Mouse (Mus musculus) kidney, postnatal 10 days (tissue): ENCODE data around the gene Tmod2.
"Not testable (repeated sequence)": the region's sequence is repeated elsewhere in the genome, so short reads cannot be mapped to it uniquely, and the experiment has no call there.

Experiments used
- DNase-seq: peaks from one replicate; pipeline ENCODE4 v3.0.0; 2021; ENCODE audit warnings: mixed read lengths

Gene Tmod2

DNA sequence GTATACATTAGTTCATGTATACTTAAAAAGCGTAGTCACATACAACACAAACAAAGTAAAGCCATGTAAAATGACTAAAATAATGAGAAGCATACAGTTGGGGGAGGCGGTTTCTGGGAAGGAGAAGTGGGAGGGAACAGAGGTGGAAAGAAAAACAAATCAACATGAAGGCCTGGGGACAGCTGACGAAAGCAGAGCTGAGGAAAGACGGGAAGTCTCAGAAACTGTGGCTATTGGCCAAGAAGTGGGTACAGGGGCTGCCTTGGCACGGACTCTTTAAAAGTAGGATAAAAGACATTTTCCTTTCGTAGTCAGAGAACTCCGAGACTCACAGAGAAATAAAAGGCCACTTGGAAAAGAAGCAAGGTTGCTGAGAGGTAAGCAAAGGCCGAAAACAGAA is 62.1 kb downstream of the Tmod2 start:
- peak; percentile 30 for DNase-seq

DNA sequence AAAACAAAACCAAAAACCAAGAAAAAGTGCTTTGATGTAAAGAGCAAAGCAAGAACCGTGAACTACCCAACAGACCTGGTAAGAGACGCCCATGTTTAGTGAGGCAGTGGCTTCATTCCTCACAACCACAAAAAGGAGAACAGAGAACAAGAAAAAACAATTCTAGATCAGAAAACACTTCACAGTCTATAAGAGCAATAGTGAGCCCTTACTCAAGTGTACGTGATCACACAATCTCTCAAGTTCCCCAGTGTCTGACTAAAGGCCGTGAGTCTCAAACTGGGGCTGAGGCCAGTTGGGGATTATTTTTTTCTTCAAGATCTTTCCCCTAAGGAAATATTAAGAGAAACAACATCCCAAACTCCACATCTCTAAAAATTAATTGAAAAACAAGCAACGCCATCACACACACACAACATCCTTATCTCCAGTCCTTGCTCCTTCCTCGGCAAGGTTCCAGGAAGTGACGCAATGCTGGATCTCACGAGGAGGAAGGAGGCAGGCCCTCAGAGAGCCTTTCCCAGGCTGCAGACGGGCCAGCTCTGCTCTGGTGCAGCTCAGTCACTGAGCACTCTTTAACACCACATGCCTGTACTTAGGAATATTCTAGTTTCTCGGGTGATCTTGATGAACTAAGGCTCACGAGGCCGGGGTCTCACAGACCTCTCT is 64.1 kb downstream of the Tmod2 start:
- peak; percentile 96 for DNase-seq

DNA sequence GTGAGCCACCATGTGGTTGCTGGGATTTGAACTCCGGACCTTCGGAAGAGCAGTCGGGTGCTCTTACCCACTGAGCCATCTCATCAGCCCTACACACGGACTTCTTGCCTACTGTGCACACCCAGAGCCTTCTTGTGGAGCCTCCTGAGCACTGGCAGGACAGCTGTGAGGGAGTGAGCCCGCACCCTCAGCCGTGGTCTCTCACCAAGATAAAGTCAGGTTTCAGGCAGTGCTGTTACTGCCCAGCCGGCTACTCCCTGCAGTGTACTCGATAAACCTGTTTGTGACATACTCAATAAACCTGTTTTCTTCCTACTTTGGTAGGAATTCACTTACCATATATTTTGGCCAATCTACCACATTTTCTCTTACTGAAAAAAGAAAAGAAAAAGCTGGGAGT is 65.6 kb downstream of the Tmod2 start:
- DNase-seq = no peak

DNA sequence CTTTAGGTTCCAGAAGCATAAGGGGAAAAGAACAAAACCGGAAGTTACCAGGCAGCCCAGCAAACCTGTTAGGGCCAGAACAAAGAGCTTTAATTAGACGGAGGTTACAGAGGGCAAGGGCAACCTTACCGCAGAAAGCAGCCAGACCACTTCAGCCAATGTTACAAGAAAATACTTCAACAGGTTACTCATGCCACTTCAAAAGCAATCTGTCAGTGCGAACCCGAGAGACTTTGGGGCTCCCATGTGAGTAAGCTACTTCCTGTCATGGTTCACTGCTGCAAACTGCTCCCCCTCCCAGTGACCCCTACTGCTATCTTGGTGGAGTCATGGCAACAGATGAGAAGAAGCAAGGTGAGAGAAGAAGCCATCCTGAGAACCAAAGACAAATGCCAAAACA is 69.6 kb downstream of the Tmod2 start:
- peak; percentile 27 for DNase-seq

DNA sequence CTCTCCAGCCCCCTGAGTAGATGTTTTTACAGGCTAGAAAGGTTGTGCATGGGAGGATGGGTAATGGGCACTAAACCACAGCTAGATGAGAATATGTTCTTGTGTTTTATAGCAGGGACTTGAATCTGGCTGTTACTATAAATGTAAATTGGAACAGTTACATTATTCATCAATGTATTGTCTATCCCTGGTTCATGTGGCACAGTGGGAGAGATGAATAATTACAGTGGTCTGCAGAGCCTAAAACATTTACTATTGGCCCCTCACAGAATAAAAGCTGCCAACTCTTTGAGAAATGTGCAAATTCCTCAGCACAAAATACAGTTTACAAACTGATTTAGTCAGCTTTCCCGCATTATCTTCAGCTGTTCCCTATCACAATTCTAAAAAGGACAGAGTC is 74.7 kb downstream of the Tmod2 start:
- no peak for DNase-seq

DNA sequence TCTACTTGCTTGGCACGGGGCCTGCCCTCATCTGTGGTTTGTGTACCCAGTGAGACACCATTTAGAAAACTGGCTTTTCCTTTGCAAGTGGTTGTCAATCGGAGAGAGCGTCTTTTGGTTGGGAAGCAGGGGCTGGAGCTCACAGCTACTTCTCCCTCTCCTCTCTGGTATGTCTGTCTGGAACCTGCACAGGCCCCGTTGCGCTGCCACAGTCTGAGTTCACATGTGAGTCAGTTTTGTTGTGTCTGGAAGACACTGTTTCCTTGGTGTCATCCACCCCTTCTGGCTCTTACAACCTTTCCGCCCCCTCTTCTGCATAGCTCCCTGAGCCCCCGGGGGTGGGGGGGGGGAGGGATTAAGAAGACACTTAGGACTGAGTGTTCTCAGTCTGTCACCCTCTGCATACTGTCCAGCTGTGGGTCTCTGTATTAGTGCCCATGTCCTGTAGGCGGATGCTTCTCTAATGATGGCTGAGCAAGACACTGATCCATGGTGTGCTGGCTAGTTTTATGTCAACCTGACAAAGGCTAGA is 76.6 kb downstream of the Tmod2 start:
- DNase-seq = no peak

DNA sequence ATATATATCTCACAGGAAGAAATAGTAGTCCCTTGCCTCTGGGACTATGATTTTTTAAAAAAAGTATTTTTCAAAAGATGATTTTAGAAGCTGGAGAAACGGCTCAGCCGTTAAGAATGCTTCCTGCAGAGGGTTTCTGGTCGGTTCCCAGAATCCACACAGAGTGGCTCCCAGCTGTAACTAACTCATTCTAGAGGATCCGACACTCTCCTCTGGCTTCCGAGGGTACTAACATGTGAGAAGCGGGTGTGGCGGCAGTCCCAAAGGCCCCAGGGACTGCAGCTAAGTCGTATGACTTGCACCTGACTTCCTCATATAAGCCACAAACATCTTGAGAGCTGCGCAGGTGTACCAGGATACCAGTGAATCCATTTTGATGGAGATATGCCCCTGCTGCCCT is 78.1 kb downstream of the Tmod2 start:
- not testable (repeated sequence) for DNase-seq

DNA sequence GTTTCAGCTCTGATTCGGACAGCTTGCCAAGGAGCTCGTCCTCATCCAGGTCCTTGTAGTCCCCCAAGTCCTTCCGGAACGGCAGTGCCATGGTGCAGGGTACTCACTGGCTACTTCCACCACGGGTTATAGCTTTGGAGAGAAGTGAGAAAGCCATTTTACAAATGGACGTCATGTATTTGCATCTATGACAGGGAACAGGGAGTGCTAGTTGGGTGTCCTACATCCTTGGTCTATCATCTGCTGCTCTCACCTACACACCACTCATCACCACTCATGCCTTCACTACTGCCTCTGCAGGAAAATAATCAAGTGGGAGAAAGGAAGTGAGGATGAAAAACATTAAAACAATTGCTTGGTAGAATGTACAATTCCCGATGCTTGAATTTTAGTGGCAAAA is 78.7 kb downstream of the Tmod2 start:
- DNase-seq = no peak

DNA sequence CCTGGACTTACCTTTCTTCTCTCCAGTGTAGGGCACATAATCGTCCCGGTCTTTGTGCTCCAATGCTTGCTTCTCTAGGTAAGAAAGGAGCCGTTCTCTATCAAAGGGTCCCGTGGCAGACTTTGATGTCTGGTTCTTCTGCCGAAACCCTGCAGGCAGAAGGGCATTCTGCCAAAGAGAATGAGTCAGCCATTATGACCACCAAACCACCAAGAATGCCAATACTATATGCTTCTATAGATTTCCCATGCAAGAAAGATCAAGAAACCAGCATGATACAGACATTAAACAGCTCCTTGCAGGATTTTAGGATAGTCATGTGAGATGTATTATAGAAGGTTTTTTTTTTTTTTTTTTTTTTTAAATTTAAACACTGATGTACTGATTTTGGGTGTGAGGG is 81.8 kb downstream of the Tmod2 start:
- DNase-seq = no peak

DNA sequence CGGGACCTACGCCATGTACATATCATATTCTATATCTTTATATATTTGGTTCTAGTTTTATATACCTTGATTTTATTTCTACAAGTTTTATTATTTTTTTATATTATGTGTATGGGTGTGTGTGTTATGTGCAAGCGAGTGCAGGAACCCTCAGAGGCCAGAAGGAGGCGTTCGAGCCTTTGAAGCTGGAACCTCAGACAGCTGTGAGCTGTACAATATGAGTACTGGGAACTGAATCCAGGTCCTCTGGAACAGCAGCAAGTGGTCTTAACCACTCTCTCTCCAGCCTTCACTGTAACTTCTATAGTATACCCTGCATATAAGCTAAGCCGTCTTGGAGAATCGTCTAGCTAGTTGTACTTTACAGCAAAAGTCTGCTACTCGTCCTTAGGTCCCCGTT is 83.0 kb downstream of the Tmod2 start:
- no peak for DNase-seq

DNA sequence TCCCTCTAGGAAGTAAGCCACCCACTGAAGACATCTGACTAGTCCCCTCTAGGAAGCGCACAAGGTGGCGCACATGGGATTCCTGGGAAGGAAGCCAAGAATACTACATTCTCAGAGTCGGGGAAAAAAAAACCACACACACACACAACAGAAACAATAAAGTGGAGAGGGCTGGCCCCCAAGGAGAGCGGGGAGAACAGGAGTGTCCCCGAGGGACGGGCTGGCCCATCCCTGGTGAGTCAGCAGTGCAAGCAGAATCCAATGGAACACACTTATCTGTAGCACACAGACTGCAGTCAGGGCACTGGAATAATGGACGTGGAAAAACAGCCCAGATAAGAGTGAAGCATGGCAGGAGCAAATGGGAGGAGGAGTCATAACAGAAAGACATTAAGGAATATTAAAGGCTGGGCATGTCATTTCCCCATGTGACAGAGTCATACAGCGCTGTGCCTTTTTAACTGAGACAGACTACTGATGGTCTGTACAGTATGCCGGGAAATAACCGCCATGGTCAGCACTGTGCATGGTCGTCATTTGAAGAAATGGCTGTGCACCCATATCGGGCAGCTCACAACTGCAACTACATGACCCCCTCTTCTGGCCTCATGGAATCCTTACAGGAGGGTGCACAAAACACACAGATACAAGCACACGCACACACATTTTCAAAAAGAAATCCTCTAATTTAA is 83.6 kb downstream of the Tmod2 start:
- peak; percentile 39 for DNase-seq

DNA sequence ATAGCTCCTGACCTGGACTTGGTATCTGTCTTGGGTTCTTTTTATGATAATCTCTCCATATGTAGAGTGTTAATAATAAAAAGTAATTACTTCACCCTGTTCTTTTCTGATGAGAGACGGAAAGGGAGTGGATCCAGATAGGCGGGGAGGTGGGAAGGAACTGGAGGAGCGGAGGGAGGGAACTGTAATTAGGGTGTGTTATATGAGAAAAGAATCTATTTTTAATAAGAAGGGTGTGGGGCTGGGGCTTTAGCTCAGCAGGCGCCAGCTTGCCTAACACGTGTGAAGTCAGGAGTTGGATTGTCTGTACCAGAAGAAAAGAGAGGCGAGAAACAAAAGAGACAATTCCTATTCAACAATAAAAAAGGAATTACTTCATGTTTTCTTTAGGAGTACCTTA is 87.5 kb downstream of the Tmod2 start:
- no peak for DNase-seq

DNA sequence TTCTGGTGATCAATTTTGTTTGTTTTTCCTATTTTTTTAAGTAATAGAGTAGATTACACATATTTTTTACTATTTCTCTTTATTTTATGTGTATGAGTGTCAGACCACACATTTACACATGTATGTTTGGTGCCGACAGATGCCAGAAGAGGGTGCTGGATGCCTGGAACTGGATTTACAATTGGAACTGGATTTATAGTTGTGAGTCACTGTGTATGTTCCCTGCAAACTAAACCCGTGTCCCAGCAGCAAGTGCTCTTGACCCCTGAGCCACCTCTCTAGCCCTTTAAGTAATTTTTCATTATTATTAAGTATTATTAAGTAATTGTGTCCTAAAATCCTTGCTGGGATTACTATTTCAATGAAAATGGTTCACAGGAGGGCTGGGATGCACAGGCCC is 88.9 kb downstream of the Tmod2 start:
- DNase-seq = no peak

DNA sequence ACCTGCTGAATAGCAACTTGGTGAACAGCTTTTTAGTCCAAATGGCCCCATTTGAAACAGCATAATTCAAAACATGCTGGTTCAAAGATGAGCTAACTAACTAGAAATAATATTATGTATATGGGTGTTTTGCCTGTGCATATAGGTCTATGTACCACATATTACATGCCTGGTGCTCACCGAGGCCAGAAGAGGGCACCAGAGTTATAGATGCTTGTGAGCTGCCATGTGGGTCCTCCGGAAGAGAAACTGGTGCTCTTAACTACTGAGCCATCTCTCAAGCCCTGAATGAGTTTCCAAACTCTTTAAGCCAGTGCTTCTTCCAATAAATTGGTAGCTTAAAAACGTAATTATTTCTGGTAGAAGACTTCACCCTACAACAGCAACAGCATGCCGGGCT is 89.3 kb downstream of the Tmod2 start:
- peak; percentile 77 for DNase-seq

DNA sequence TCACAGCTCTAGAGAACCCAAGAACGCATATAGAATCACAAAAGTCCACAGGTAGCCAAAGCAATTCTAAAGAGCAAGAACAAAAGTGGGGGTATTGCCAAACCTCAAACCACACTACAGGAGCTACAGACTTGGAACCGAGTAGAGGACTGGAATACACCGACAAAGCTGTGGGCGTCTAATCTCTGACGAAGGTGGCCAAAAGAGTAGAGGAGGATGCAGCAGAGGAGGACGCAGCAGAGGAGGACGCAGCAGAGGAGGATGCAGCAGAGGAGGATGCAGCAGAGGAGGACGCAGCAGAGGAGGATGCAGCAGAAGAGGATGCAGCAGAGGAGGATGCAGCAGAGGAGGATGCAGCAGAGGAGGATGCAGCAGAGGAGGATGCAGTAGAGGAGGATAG is 90.2 kb downstream of the Tmod2 start:
- no peak for DNase-seq

DNA sequence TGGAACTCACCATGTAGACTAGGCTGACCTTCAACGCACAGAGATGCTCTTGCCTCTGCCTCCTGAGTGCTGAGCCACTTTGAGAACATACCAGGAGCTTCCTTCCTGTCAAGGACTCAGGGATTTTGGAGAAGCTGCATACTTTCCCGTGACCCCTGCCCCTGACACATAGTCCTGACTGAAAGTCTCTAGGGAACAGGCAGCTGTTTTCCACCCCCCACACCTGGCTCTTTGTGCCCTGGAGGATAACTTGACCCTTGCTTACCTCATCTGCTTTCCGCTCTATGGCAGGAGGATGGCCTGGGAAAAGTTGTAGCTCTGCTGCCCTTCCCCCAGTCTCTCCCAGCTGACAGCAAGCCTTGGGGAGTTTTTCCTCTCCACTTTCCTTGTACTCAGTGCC is 93.4 kb downstream of the Tmod2 start:
- DNase-seq = no peak
